Mouse (Mus musculus) cerebellum, adult 2 months (tissue): ENCODE results near the gene Gm4177. TPM values are rescaled to one million over a fixed set of nuclear protein-coding genes. Genes with fewer than 3 reads are reported as not detected.
"Not testable (repeated sequence)": the region's sequence is repeated elsewhere in the genome, so short reads cannot be mapped to it uniquely, and the experiment has no call there.

Experiments
- DNase-seq, 2 experiments: peaks; one replicate each; pipeline ENCODE4 v3.0.0; 2021
- H3K27ac ChIP-seq: fragments of 200-500 bp; 2 replicates; pipeline ENCODE4 v1.5.1; 2012; ENCODE audit warnings: low read length, control low read depth, inconsistent platforms; ENCODE audit not compliant: insufficient read depth
- H3K27me3 ChIP-seq: fragments of 200-500 bp; 2 replicates; pipeline ENCODE4 v1.6.1; 2012; ENCODE audit warnings: inconsistent platforms, mild to moderate bottlenecking, low read length, moderate library complexity; ENCODE audit not compliant: control insufficient read depth, insufficient read depth
- H3K4me1 ChIP-seq: fragments of 200-500 bp; 2 replicates; pipeline ENCODE4 v1.6.1; 2011; ENCODE audit warnings: low read length; ENCODE audit not compliant: control insufficient read depth, insufficient read depth
- H3K4me3 ChIP-seq: fragments of 200-500 bp; replicated peaks from 2 replicates; pipeline ENCODE3; 2011; ENCODE audit warnings: mild to moderate bottlenecking, low read depth, low read length, control low read depth; ENCODE audit not compliant: insufficient read depth
- WGBS: fragments of 180-500 bp; shearing (Covaris S2); methylation state at CpG from one replicate; pipeline ENCODE4 v1.1.7; 2018; 5-methylcytosine and 5-hydroxymethylcytosine counted together
- polyA plus RNA-seq: library from polyadenylated mRNA; depleted of rRNA; stranded (reverse); fragments of >200 nt; gene quantifications from 2 replicates; pipeline ENCODE4 v1.2.3, GENCODE M21; 2012; rRNA removed

Gm4177 gene
- not detected in 2 replicates for polyA plus RNA-seq

GRCm38 (mm10) chr7:21796628-21797027, at the start of gene Gm4177:
Gm4177 (minus strand) TSS chr7:21796728.
- H3K27ac ChIP-seq, DNase-seq, H3K27me3 ChIP-seq, H3K4me1 ChIP-seq, H3K4me3 ChIP-seq: not testable (repeated sequence)
- no CpG with 5 or more reads among the region's 3 CpGs for WGBS

GRCm38 (mm10) chr7:21844167-21844566, 47.6 kb upstream of the Gm4177 start, which contains the start of gene Gm5725:
Gm5725 (minus strand) TSS chr7:21844267.
- H3K27ac ChIP-seq, H3K4me3 ChIP-seq, H3K27me3 ChIP-seq, DNase-seq, H3K4me1 ChIP-seq: not testable (repeated sequence)
- WGBS = no CpG with 5 or more reads among the region's 1 CpGs

- H3K27me3 ChIP-seq, H3K4me1 ChIP-seq, H3K4me3 ChIP-seq, H3K27ac ChIP-seq, DNase-seq: not testable (repeated sequence)
- WGBS = no CpG with 5 or more reads among the region's 1 CpGs
Measured at GRCm38 (mm10) chr7:21832051-21832450, 35.5 kb upstream of the Gm4177 start, which contains the start of gene Vmn1r135. Vmn1r135 (plus strand) TSS chr7:21832351.

- not testable (repeated sequence) for H3K4me1 ChIP-seq, H3K27ac ChIP-seq, H3K4me3 ChIP-seq, H3K27me3 ChIP-seq, DNase-seq
- no CpG with 5 or more reads among the region's 5 CpGs for WGBS
Measured at GRCm38 (mm10) chr7:21761375-21761774, 35.2 kb downstream of the Gm4177 start, which contains the start of gene Gm4175. Gm4175 (minus strand) TSS chr7:21761475.

Other genes starting within 250 kb of the Gm4177 start
- not detected in 2 replicates for gene Vmn1r132, start 182.6 kb downstream of the Gm4177 start, polyA plus RNA-seq
- not detected in 2 replicates for gene Gm4175, start 35.3 kb downstream of the Gm4177 start, polyA plus RNA-seq
- not detected in 2 replicates for gene Vmn1r135, start 35.6 kb upstream of the Gm4177 start, polyA plus RNA-seq
- not detected in 2 replicates for gene Gm5725, start 47.5 kb upstream of the Gm4177 start, polyA plus RNA-seq
- gene Gm5891, start 124.6 kb upstream of the Gm4177 start, polyA plus RNA-seq = not detected in 2 replicates
- not detected in 2 replicates for gene Vmn1r137, start 197.9 kb upstream of the Gm4177 start, polyA plus RNA-seq
- gene Vmn1r138, start 232.2 kb upstream of the Gm4177 start, polyA plus RNA-seq = not detected in 2 replicates